Mouse (Mus musculus) MEL (cell line): ENCODE data around the gene Pon2.

Experiments used
- MAFK ChIP-seq: IDR thresholded peaks from 2 replicates; pipeline ENCODE4 v1.6.1; 2011; ENCODE audit warnings: low read depth, mild to moderate bottlenecking, low read length, improper control_type of control experiment, borderline replicate concordance
- RAD21 ChIP-seq: IDR thresholded peaks from 2 replicates; pipeline ENCODE4 v1.6.1; 2011; ENCODE audit warnings: mild to moderate bottlenecking, low read depth, low read length, improper control_type of control experiment

- TF ChIP-seq RAD21 (no peak), MAFK (no peak)
These were observed 2.4 kb upstream of the Pon2 start for GRCm38 (mm10) chr6:5300629-5301028.
